Mouse (Mus musculus) urinary bladder, adult 18-20 months (tissue): ENCODE data around the gene Bbs4.
A peak's percentile ranks its signal among the peaks of the same experiment; 100 is the strongest.
"Not testable (repeated sequence)": the region's sequence is repeated elsewhere in the genome, so short reads cannot be mapped to it uniquely, and the experiment has no call there.

Experiments used
- DNase-seq, 2 experiments: peaks; one replicate each; pipeline ENCODE4 v3.0.0; 2022; ENCODE audit warnings: low spot score in 2 of 2, mixed read lengths in 2 of 2

The Bbs4 gene

GRCm38 (mm10) chr9:59353253-59353639, at the start of gene Bbs4:
Gene Bbs4, minus strand, starts transcription at chr9:59353508.
- DNase-seq: peak; percentile 89 to 90

DNA sequence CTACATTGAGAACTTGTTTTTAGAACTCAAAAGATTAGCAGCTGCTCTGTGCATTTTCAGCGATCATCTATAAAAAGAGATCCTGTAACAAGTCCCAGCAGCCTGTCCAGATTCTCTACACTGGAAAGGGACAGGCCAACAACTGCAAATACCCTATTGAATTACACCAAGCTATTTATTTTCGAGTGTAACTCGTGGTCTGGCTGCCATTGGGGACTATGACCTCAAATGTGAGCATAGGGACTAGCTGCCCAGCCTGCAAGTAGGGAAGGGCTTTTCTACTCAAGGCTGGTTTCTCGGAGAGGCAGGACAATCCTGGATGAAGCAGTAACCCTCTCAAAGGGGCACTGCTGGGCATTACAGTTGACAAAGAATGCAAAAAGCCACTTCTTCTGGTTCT, 35.8 kb upstream of the Bbs4 start:
- no peak for DNase-seq

GRCm38 (mm10) chr9:59388311-59388710, 35.0 kb upstream of the Bbs4 start:
- no peak for DNase-seq

- no peak for DNase-seq
Observed at GRCm38 (mm10) chr9:59387461-59387860, 34.2 kb upstream of the Bbs4 start.

- DNase-seq: no peak
Observed at GRCm38 (mm10) chr9:59375626-59376025, 22.3 kb upstream of the Bbs4 start.

DNA sequence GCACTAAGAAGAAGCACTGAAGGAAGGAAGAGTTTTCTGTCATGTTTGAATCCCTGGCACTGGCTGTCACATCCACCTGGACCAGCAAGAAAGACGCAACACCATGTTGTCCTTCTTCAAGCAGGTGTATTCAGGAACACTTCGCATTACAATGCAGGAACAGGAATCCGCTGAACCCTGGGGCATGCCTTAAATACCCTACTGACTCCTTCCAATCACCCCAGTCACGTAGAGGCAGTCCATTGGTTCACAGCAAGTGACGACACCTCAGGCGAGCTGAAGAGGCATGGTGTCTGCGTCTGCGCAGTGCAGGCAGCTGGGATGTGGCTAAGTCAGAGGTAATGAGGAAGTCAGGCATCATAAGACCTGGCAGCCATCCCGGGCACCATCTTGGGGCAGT, 16.3 kb upstream of the Bbs4 start:
- no peak for DNase-seq

- DNase-seq: no peak
Observed at GRCm38 (mm10) chr9:59369220-59369619, 15.9 kb upstream of the Bbs4 start.

DNA sequence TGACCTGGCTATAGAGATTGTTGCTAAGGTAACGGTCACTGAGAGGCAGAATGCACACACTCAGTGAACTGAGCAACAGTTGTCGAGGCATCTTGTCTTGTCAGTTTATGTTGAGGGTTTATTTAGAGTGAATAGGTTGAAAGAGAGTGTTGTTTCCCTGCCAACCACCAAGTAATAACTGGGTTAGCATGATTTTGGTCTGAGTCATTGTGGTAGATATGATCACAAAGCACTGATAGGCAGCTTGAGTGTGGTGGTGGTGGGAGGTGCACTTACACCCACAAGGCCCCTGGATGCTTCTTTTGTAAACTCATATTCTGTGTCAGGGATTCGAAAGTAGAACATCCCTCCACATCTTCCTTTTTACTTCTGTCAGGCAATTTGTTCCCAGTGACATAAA, 7.2 kb upstream of the Bbs4 start:
- not testable (repeated sequence) for DNase-seq

- not testable (repeated sequence) for DNase-seq
Observed at GRCm38 (mm10) chr9:59358041-59358440, 4.7 kb upstream of the Bbs4 start.

DNA sequence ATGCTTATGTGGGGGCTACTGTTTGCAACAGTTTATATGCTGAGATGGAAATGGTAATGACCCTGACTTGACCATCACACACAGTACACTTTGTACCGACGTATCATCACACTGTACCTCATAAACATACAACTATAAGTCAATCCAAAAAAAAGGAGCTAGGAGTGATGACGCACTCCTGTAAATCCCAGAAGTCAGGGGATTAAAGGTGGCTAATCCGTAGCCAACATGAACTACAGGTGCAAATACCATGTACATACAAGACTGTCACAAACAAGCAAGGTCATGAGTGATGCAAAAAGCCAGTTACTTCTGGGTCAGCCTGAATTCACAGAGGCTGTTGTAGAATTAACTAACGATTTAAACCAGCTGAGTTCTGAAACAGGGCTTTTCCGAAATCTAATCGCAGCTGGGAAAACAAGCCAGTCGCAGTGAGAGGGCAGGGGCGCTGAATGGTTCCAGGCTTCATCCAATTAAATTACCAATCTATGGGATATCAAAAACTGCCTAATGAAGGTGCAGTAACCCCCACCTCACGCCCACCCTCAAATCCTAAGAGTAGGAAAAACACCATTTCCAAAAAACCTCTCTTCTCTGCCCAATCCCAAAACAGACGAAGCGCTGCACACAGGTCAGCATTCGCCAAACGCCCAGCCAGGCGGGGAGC, 589 bp downstream of the Bbs4 start:
- DNase-seq: no peak

DNA sequence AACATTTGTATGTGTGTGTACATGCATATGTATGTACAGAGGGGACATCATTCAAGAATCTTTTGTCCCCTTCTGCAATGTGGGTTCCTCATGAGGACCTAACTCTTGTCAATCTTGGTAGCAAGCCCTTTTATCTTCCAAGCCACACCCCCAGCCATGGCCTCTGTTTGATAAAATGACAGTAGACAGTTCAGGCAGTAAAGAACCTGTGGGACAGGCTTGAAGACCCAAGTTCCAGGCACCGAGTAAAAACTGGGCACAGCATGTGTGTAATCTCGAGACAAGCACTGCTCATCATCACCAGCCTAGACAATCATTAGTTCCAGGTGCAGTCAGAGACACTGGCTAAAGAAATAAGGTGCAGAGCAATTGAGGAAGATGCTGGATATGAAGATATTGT, 7.1 kb downstream of the Bbs4 start:
- no peak for DNase-seq

DNA sequence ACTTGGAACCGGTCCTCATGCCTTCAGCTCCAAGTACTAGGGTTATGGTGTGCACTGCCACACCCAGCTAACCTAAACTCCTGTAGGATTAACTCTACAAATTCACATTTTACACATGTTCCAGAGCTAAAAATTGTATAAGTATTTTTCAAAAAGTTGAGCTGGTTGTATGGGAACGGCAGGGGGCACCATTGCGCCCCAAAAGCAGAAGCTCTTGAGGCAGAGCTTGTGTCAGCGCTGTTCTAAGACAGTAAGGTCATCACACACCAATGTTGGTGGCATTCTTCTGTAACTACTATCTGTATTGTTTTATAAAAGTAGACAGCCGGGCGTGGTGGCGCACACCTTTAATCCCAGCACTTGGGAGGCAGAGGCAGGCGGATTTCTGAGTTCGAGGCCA, 13.3 kb downstream of the Bbs4 start:
- no peak for DNase-seq

DNA sequence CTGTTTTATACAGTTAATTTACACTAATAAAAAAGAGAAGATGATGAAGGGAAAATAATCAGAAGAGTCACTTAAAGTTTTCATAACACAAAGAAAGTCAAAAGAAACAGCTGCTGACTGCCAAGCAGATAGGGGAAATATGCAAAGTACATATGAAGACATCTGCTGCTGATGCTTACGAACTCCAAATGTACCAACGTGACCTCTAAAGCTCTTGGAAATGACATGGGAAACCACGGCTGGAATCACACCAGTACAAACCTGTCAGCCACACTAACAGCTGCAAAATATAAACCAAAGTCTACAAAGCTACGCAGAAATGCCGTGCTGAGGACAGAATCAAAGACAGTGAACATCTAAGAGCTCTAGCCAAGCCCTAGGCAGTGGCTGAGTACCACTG, 14.2 kb downstream of the Bbs4 start:
- no peak for DNase-seq

GRCm38 (mm10) chr9:59338411-59338810, 14.9 kb downstream of the Bbs4 start:
- DNase-seq: no peak

- no peak for DNase-seq
Observed at GRCm38 (mm10) chr9:59337889-59338288, 15.4 kb downstream of the Bbs4 start.

DNA sequence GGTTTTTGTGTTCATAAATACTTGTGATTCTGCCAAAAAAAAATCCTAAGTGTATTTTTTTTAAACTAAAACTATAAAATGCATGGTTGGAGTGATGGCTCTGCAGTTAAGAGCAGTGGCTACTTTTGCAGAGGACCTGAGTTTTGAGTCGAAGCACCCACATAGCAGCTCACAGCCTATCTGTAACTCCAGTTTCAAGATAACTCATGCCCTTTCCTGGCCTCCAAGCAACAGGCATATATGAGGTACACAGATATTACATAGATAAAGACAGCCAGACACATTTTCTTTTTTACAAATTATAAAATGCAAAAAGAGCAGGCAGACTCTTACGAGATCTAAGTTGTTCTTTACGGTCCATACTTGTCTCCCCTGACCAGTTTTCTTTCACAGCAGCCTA, 16.8 kb downstream of the Bbs4 start:
- no peak for DNase-seq

- no peak for DNase-seq
Observed at GRCm38 (mm10) chr9:59330055-59330454, 23.3 kb downstream of the Bbs4 start.

- no peak for DNase-seq
Observed at GRCm38 (mm10) chr9:59324351-59324750, 29.0 kb downstream of the Bbs4 start.

GRCm38 (mm10) chr9:59316206-59316605, 37.1 kb downstream of the Bbs4 start:
- DNase-seq: no peak

DNA sequence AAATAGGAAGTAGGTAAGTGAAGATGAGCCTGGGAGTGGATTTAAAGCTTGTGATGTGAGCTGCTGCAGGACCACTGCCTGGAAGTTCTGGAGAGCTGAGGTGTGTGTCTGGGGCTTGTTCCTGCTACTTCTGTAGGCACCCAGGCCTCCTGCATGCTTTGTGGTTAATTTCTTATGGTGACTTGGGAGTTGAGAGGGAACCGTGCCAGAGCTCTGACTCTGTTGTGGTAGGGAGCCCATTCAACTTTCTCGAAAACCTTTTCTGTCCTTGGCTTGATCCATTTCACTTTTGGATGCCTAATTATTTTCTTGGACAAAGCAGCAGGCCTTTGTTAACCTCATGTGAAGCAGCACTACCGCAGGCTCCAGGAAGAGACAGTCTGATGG, 42.0 kb downstream of the Bbs4 start:
- no peak for DNase-seq

GRCm38 (mm10) chr9:59310582-59311283, 42.6 kb downstream of the Bbs4 start:
- no peak for DNase-seq

DNA sequence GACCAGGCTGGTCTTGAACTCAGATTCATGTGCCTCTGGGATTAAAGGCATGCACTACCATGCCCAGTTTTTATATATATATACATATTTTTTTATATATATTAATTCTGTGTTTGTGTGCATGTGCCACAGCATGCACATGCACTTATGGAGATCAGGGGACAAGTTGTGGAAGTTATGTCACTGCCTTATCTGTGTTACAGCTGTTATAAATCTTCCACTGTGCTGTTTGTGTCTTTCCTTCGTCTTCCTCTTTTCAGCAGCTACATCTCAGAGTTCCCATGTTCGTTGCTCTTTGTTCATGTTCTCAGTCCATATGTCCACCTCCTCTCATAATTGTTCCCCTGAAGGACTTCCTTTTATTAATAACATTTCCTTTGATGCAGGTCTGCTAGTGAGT, 45.4 kb downstream of the Bbs4 start:
- no peak for DNase-seq

- no peak for DNase-seq
Observed at GRCm38 (mm10) chr9:59296419-59296818, 56.9 kb downstream of the Bbs4 start.

- no peak for DNase-seq
Observed at GRCm38 (mm10) chr9:59292493-59292875, 60.8 kb downstream of the Bbs4 start.
